Mouse (Mus musculus): ENCODE measurements around the gene Capn3.

- TF ChIP-seq CTCF (IDR thresholded peaks at IDR 0.05; ENCODE audit: low read depth) (no peak), EP300 (IDR thresholded peaks at IDR 0.05; ENCODE audit: low read depth) (no peak)
Observed at GRCm38 (mm10) chr2:120531223-120531622, 75.4 kb downstream of the Capn3 start.

All from heart, postnatal 0 days (tissue).